Mouse (Mus musculus) embryonic fibroblast, embryonic 13.5 days (primary cell): ENCODE measurements around the gene Klf16. TPM values are rescaled to one million over a fixed set of nuclear protein-coding genes. Genes with fewer than 3 reads are reported as not detected.

Source experiments
- H3K27ac ChIP-seq: 2 replicates; pipeline ENCODE4 v1.5.1; 2012; ENCODE audit warnings: low read length, control low read depth, inconsistent platforms; ENCODE audit not compliant: insufficient read depth
- H3K4me1 ChIP-seq: 2 replicates; pipeline ENCODE4 v1.6.1; 2011; ENCODE audit warnings: low read length; ENCODE audit not compliant: control insufficient read depth, insufficient read depth
- H3K4me3 ChIP-seq: 2 replicates; pipeline ENCODE4 v1.5.1; 2011; ENCODE audit warnings: mild to moderate bottlenecking, control low read depth, low read length; ENCODE audit not compliant: insufficient read depth
- CTCF ChIP-seq: IDR thresholded peaks from 2 replicates; pipeline ENCODE4 v1.5.1; 2011; ENCODE audit warnings: mild to moderate bottlenecking, control low read depth, low read length, moderate library complexity, borderline replicate concordance; ENCODE audit not compliant: insufficient read depth
- POLR2A ChIP-seq: IDR thresholded peaks from 2 replicates; pipeline ENCODE4 v1.6.1; 2011; ENCODE audit warnings: low read depth, mild to moderate bottlenecking, control low read depth, low read length, moderate library complexity
- polyA plus RNA-seq: library from polyadenylated mRNA; stranded (reverse); fragments of >200 nt; gene quantifications from 2 replicates; pipeline ENCODE4 v1.2.4, GENCODE M21; 2011; ENCODE audit warnings: low read depth; ENCODE audit not compliant: missing spikeins, insufficient read length

The Klf16 gene
- polyA plus RNA-seq, 1 experiment, result 15.5 TPM

DNA sequence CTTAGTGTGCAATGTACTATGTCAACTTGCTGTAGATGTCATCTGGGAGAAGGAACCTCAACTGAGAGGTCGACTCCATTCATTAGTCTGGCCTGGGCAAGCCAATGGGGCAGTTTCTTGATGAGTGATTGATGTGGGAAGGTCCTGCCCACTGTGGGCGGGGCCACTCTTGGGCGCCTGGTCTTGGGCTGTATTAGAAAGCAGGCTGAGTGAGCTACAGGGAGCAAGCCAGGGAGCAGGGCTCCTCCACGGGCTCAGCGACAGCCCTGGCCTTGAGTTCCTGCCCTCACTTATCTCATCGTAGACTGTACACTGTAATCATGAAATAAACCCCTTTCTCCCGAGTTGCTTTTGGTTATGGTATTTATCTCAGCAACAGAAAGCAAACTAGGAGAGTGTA is 43.4 kb downstream of the Klf16 start:
- no peak overlapping the region for H3K4me3 ChIP-seq
- H3K27ac ChIP-seq, result no peak overlapping the region
- 0 out of 2 replicates have a peak, but pooled peaks cover 3% of the 10 kb centered on the region for H3K4me1 ChIP-seq
- TF ChIP-seq CTCF (no peak), POLR2A (no peak)

DNA sequence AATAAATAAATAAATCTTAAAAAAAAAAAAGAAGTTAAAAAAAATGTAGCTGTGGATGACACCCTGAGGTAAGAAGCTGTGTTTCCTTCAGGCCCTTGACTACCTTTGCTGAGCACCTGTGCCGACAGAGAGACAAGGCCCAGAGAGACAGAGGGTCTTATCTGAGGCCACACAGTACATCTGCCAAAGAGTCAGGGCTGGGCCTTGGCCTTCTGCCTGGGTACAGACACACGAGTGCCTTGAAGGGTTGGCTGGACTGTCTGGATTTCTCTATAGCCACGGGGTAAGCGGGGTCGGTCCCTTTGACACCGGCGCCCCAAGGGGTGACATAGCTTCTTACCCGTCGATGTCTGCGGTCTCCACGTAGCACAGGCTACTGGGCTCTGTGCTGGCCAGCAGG is 44.3 kb downstream of the Klf16 start:
- TF ChIP-seq POLR2A (no peak), CTCF (no peak)
- Histone ChIP-seq H3K4me3 (no peak overlapping the region), H3K4me1 (no peaks in the 10 kb centered on the region), H3K27ac (no peak overlapping the region)

DNA sequence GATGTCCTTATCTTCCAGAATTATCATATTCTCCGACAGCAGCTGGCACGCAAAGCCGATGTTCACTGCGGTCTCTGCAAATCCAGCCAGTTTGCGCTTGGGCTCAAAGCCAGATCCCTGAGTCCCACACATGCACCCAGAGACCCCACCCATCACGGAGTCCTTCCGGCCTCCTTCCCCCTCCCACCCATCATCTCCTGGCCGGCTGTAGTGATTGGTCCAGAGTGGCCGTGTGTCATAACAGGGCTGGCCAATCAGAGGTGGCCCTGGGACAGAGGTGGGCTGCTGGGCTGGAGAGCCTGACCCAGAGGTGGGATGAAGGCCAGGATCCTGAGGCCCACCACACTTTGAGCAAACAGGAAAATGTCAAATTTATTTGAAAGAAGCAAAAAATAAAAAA is 50.9 kb downstream of the Klf16 start:
- no peaks in the 10 kb centered on the region for H3K4me1 ChIP-seq
- TF ChIP-seq POLR2A, result no peak
- TF ChIP-seq CTCF, result no peak
- no peak overlapping the region for H3K4me3 ChIP-seq
- no peak overlapping the region for H3K27ac ChIP-seq

DNA sequence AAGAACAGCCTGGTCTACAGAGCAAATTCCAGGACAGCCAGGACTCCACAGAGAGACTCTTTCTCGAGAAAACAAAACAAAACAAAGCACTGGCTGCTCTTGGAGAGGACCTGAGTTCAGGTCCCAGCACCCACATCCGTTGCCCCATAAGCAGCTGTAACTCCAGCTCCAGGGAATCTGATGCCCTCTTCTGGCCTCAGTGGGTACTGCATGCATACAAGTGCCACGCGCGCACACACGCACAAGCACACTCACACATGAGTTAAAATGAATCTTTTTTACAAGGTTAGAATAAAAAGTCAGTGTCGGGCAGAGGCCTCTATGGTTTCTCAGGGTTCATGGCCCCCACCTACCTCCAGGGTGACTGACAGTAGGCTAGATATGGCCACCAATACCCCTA is 53.8 kb downstream of the Klf16 start:
- no peak overlapping the region for H3K27ac ChIP-seq
- peak; percentile 21; the same call in 1 of the 2 replicates for TF ChIP-seq CTCF
- no peak for TF ChIP-seq POLR2A
- H3K4me3 ChIP-seq, result no peak overlapping the region
- no peaks in the 10 kb centered on the region for H3K4me1 ChIP-seq

DNA sequence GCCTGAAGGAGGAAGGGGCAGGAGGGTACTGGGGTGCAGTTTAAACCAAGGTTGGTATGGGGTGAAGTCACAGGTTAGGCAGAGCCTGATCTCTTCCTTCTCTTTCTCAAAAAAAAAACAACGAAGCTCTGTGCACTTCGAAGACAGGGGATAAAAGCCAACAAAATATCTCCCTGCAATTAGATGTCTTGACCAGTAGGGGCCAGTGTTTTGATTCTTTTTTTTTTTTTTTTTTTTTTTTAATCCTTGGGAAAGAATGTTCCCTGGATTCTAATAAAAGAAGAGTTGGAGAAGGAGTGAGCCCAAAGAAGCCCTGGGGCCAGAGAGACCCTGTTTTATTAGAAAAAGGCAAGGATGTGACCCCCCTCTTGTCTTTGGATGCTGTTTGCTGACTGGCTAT is 57.8 kb downstream of the Klf16 start:
- H3K4me1 ChIP-seq, result no peaks in the 10 kb centered on the region
- TF ChIP-seq CTCF, result no peak
- TF ChIP-seq POLR2A, result no peak
- no peak overlapping the region for H3K27ac ChIP-seq
- no peak overlapping the region for H3K4me3 ChIP-seq

Other genes starting within 250 kb of the Klf16 start
- gene Pcsk4, start 247.8 kb downstream of the Klf16 start, polyA plus RNA-seq, result 0.42 and 0.81 TPM in 2 replicates
- gene Reep6, start 247.4 kb downstream of the Klf16 start, polyA plus RNA-seq, result 1.5 and 1.7 TPM in 2 replicates
- 22.9 and 30.1 TPM in 2 replicates for gene Adamtsl5, start 228.9 kb downstream of the Klf16 start, polyA plus RNA-seq
- gene Plk5, start 220.9 kb downstream of the Klf16 start, polyA plus RNA-seq, result not detected in 2 replicates
- 39.1 and 40.4 TPM in 2 replicates for gene Mex3d, start 189.7 kb downstream of the Klf16 start, polyA plus RNA-seq
- 83.3 and 99.1 TPM in 2 replicates for gene Mbd3, start 177.8 kb downstream of the Klf16 start, polyA plus RNA-seq
- 182 and 231 TPM in 2 replicates for gene Uqcr11, start 170.5 kb downstream of the Klf16 start, polyA plus RNA-seq
- 64.8 and 72.9 TPM in 2 replicates for gene Tcf3, start 143.7 kb downstream of the Klf16 start, polyA plus RNA-seq
- gene Onecut3, start 82.5 kb downstream of the Klf16 start, polyA plus RNA-seq, result not detected in 2 replicates
- gene Atp8b3, start 38.2 kb downstream of the Klf16 start, polyA plus RNA-seq, result not detected in 2 replicates
- 19.4 and 21.9 TPM in 2 replicates for gene Rexo1, start 15.8 kb downstream of the Klf16 start, polyA plus RNA-seq
- gene Abhd17a, start 13.0 kb upstream of the Klf16 start, polyA plus RNA-seq, result 42.1 and 58.7 TPM in 2 replicates
- gene Scamp4, start 25.6 kb upstream of the Klf16 start, polyA plus RNA-seq, result 57.3 and 62.2 TPM in 2 replicates
- gene Adat3, start 25.6 kb upstream of the Klf16 start, polyA plus RNA-seq, result 1.4 and 2.9 TPM in 2 replicates
- 0.63 and 0.91 TPM in 2 replicates for gene Gm49322, start 28.7 kb upstream of the Klf16 start, polyA plus RNA-seq
- gene Csnk1g2, start 45.5 kb upstream of the Klf16 start, polyA plus RNA-seq, result 92.4 and 105 TPM in 2 replicates
- 21.2 and 22.1 TPM in 2 replicates for gene Btbd2, start 79.8 kb upstream of the Klf16 start, polyA plus RNA-seq
- 32.8 and 39.8 TPM in 2 replicates for gene Mknk2, start 100.8 kb upstream of the Klf16 start, polyA plus RNA-seq
- 40.9 and 56.0 TPM in 2 replicates for gene Mob3a, start 124.7 kb upstream of the Klf16 start, polyA plus RNA-seq
- gene Izumo4, start 124.9 kb upstream of the Klf16 start, polyA plus RNA-seq, result 24.6 and 38.5 TPM in 2 replicates
- 116 and 155 TPM in 2 replicates for gene Ap3d1, start 164.9 kb upstream of the Klf16 start, polyA plus RNA-seq
- gene Dot1l, start 177.9 kb upstream of the Klf16 start, polyA plus RNA-seq, result 22.3 and 22.4 TPM in 2 replicates
- gene Sf3a2, start 220.9 kb upstream of the Klf16 start, polyA plus RNA-seq, result 48.0 and 49.3 TPM in 2 replicates
- gene Plekhj1, start 221.3 kb upstream of the Klf16 start, polyA plus RNA-seq, result 59.1 and 59.9 TPM in 2 replicates
- not detected in 2 replicates for gene Amh, start 227.9 kb upstream of the Klf16 start, polyA plus RNA-seq
- 0.70 TPM in 1 of 2 replicates, not detected in the other for gene Jsrp1, start 236.2 kb upstream of the Klf16 start, polyA plus RNA-seq
- 331 and 347 TPM in 2 replicates for gene Oaz1, start 249.3 kb upstream of the Klf16 start, polyA plus RNA-seq